Mouse (Mus musculus): ENCODE results near the gene Tex264.
"Not testable (repeated sequence)": the region's sequence is repeated elsewhere in the genome, so short reads cannot be mapped to it uniquely, and the experiment has no call there.

Tex264 gene

GRCm38 (mm10) chr9:106663200-106663599, 22.5 kb downstream of the Tex264 start:
- DNase-seq (ENCODE audit: low read depth): no peak

GRCm38 (mm10) chr9:106659935-106660334, 25.8 kb downstream of the Tex264 start:
- DNase-seq (ENCODE audit: low read depth): no peak

GRCm38 (mm10) chr9:106659441-106659840, 26.3 kb downstream of the Tex264 start:
- no peak for DNase-seq (ENCODE audit: low read depth)

DNA sequence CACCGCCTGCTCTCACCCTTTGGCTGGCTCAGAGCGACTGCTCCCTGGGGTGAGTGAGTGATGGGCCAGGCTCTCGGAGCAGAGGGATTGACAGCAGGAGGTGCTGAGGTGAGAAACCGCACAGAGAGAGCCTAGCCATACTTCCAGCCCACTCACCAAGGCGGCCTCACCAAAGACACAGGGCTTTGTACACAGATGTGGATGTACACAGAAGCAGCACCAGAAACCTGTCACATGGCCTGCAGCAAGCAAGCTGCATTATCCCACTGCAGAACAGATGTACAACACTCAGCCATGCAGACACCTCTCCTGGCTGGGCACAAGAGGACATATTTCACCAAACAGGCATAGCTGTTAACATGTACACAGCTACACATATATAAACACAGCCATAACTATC, 28.1 kb downstream of the Tex264 start:
- no peak for DNase-seq (ENCODE audit: low read depth)

- no peak for DNase-seq (ENCODE audit: low read depth)
Observed at GRCm38 (mm10) chr9:106656820-106657219, 28.9 kb downstream of the Tex264 start.

GRCm38 (mm10) chr9:106655884-106656720, 29.6 kb downstream of the Tex264 start, which contains the start of gene Grm2:
Gene Grm2 (minus strand): TSS chr9:106656082.
- peak; percentile 35 for DNase-seq (ENCODE audit: low read depth)

DNA sequence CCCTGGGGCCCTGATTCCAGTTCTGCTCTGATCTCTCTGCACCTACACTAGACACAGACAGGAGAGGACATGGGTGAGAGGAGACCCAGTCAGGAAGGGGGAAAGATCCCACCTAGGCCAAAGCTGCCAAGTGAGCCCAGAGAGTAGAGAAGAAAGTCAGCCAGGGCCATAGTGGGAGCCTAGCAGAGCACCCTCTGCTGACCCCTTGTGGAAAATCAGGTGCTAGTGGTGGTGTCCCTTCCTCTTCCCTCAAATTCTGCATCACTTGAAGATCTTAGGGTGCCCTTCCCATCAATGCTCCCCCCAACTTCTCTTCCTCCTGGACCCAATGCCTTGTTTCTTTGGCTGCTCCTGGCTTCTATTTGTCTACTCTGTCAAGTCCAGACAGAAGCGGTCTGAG, 33.0 kb downstream of the Tex264 start:
- DNase-seq (ENCODE audit: low read depth): no peak

DNA sequence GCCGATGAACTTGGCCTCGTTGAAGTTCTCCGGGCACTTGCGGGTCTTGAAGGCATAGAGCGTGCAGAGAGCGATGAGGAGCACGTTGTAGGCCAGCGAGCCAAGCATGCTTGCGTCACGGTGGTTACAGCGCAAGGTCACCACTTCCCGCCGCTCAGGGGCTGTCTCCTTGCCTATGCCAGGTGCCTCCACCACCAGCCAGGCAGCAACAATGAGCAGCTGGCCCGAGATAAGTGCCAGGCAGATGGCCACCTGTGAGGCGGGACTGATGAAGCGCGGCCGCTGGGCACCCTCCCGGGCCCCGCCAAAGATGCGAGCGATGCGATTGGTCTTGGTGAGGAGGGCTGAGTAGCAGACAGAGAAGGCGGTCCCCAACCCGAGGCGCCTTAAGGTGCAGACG, 38.5 kb downstream of the Tex264 start:
- no peak for DNase-seq (ENCODE audit: low read depth)

- DNase-seq (ENCODE audit: low read depth): no peak
Observed at GRCm38 (mm10) chr9:106645684-106646271, 39.9 kb downstream of the Tex264 start.

DNA sequence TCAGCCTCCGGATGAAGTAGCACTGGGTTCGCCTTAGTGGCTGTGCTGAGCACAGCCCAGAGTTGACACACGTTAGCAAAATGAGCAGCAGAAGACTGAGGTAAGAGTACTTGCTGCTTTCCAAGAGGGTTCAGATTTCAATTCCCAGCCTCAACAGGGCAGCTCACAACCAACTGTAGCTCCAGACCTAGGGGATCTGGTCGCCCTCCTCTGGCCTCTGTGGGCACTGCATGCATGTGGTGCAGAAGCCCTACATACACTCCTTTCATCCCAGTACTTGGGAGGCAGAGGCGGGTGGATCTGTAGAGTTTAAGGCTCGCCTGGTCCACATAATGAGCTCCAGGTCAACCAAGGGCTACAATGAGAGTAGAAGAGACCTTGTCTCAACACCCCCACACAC, 41.9 kb downstream of the Tex264 start:
- peak; percentile 9 for DNase-seq (ENCODE audit: low read depth)

- peak; percentile 72 for DNase-seq (ENCODE audit: low read depth)
Observed at GRCm38 (mm10) chr9:106643128-106643527, 42.6 kb downstream of the Tex264 start.

GRCm38 (mm10) chr9:106641346-106641745, 44.4 kb downstream of the Tex264 start:
- no peak for DNase-seq (ENCODE audit: low read depth)

- no peak for DNase-seq (ENCODE audit: low read depth)
Observed at GRCm38 (mm10) chr9:106638154-106638553, 47.6 kb downstream of the Tex264 start.

GRCm38 (mm10) chr9:106632185-106632584, 53.5 kb downstream of the Tex264 start:
- DNase-seq (ENCODE audit: low read depth): no peak

GRCm38 (mm10) chr9:106627796-106628195, 57.9 kb downstream of the Tex264 start:
- DNase-seq (ENCODE audit: low read depth): not testable (repeated sequence)

- no peak for DNase-seq (ENCODE audit: low read depth)
Observed at GRCm38 (mm10) chr9:106626282-106626681, 59.4 kb downstream of the Tex264 start, which contains the start of gene Iqcf6. Gene Iqcf6 (plus strand): TSS chr9:106626582.

GRCm38 (mm10) chr9:106617496-106617895, 68.2 kb downstream of the Tex264 start:
- no peak for DNase-seq (ENCODE audit: low read depth)

- no peak for DNase-seq (ENCODE audit: low read depth)
Observed at GRCm38 (mm10) chr9:106616306-106616705, 69.4 kb downstream of the Tex264 start.

GRCm38 (mm10) chr9:106614616-106615015, 71.1 kb downstream of the Tex264 start:
- no peak for DNase-seq (ENCODE audit: low read depth)

- no peak for DNase-seq (ENCODE audit: low read depth)
Observed at GRCm38 (mm10) chr9:106613951-106614350, 71.8 kb downstream of the Tex264 start.

DNA sequence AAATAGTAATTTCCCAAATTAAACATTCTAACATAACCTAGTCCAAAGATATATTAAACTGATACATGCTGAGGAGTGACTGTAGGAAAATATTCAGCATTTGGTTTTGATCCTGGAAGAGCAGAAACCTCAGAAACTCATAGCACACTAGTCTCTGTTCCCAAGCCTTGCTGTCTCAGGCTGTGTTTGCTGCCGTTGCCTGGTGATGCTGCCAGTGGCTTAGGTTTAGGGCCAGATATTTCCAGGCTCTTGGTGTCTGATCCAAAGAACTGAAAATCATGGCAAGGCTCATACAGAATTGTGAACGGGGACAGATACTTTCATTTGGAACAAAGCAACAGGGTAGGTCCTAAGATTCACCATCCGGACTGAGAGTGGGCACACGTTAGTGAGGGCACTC, 75.0 kb downstream of the Tex264 start:
- DNase-seq (ENCODE audit: low read depth): no peak
